Mouse (Mus musculus) kidney, postnatal 0 days (tissue): ENCODE results near the gene Gm45716. TPM values are rescaled to one million over a fixed set of nuclear protein-coding genes. Genes with fewer than 3 reads are reported as not detected.

Experiments
- ATAC-seq: fragments of 200-750 bp; cut with Nextera tagmentation; replicated peaks from 2 replicates; pipeline ENCODE4 v1.8.0; 2017; ENCODE audit warnings: low read depth, moderate number of reproducible peaks, moderate TSS enrichment, moderate library complexity; ENCODE audit not compliant: low FRiP score
- DNase-seq: peaks from one replicate; pipeline ENCODE4 v3.0.0-alpha.2; 2016; ENCODE audit warnings: low spot score
- H3K27ac ChIP-seq: fragments of 300-500 bp; sonication (generic); 2 replicates; pipeline ENCODE4 v1.5.1; 2014; ENCODE audit warnings: mild to moderate bottlenecking
- H3K27me3 ChIP-seq: fragments of 300-500 bp; sonication (generic); 2 replicates; pipeline ENCODE4 v1.6.1; 2014; ENCODE audit warnings: low read length, mixed read lengths; ENCODE audit not compliant: insufficient read depth
- H3K36me3 ChIP-seq: fragments of 300-500 bp; sonication (generic); 2 replicates; pipeline ENCODE4 v1.6.1; 2014; ENCODE audit warnings: low read length, mixed read lengths; ENCODE audit not compliant: insufficient read depth
- H3K4me1 ChIP-seq: fragments of 300-500 bp; sonication (generic); replicated peaks from 2 replicates; pipeline ENCODE4 v1.6.1; 2014; ENCODE audit warnings: antibody characterized with exemption, low read length, mixed read lengths; ENCODE audit not compliant: insufficient read depth
- H3K4me2 ChIP-seq: fragments of 300-500 bp; sonication (generic); 2 replicates; pipeline ENCODE4 v1.6.1; 2014; ENCODE audit warnings: mild to moderate bottlenecking, low read length, moderate library complexity, mixed read lengths
- H3K4me3 ChIP-seq: fragments of 300-500 bp; sonication (generic); replicated peaks from 2 replicates; pipeline ENCODE4 v1.5.1; 2014; ENCODE audit warnings: low read depth, low read length
- H3K9ac ChIP-seq: fragments of 300-500 bp; sonication (generic); 2 replicates; pipeline ENCODE4 v1.6.1; 2014; ENCODE audit warnings: low read depth, low read length
- H3K9me3 ChIP-seq: fragments of 300-500 bp; sonication (generic); replicated peaks from 2 replicates; pipeline ENCODE4 v1.6.1; 2016; ENCODE audit warnings: low read length, inconsistent platforms, mixed read lengths
- CTCF ChIP-seq: IDR thresholded peaks from 2 replicates; pipeline ENCODE4 v1.5.1; 2016; ENCODE audit warnings: antibody characterized with exemption, low read depth, mild to moderate bottlenecking, moderate library complexity
- WGBS: fragments of 180-500 bp; shearing (Covaris S2); extraction: QIAGEN DNeasy Blood & Tissue Kit; methylation state at CpG from one replicate; pipeline ENCODE4 v1.1.7; 2014; 5-methylcytosine and 5-hydroxymethylcytosine counted together
- polyA plus RNA-seq: library from polyadenylated mRNA; unstranded; fragments of >200 nt; fragmentation: Nextera tagmentation; extraction: Ambion mirVana; gene quantifications from 2 replicates; pipeline ENCODE4 v1.2.1, GENCODE M21; 2015

Gene Gm45716
- polyA plus RNA-seq, 1 experiment from 2014 or later = 13.9 TPM

DNA sequence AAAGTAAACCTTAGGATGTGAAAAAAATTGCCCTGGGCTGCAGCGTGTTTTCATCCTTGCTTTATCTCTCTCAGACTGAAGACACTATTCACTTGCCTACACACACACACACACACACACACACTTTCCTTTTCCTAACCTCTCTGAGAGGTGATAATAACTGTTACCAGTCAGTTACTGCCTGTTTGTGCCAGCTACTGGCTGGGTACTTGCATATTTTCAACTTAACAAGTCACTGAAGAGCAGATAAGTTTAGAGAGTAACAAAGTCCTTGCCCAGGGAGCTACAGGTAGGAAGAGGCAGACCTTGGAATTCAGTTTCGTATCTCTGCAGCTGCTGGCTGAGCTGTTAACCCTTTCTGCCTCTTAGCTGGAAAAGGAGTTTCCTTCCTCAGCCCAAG is 64.4 kb downstream of the Gm45716 start:
- WGBS = 39% methylated on average over 2 of the region's 2 CpGs
- Histone ChIP-seq H3K36me3 (no peaks in the 10 kb centered on the region), H3K4me3 (no peak overlapping the region), H3K9me3 (no peaks in the 10 kb centered on the region), H3K9ac (no peak overlapping the region), H3K4me1 (peaks cover 24% of the 10 kb centered on the region), H3K27ac (no peak overlapping the region), H3K27me3 (no peaks in the 10 kb centered on the region), H3K4me2 (no peak overlapping the region)
- DNase-seq = no peak
- TF ChIP-seq CTCF = no peak
- ATAC-seq = no peak

DNA sequence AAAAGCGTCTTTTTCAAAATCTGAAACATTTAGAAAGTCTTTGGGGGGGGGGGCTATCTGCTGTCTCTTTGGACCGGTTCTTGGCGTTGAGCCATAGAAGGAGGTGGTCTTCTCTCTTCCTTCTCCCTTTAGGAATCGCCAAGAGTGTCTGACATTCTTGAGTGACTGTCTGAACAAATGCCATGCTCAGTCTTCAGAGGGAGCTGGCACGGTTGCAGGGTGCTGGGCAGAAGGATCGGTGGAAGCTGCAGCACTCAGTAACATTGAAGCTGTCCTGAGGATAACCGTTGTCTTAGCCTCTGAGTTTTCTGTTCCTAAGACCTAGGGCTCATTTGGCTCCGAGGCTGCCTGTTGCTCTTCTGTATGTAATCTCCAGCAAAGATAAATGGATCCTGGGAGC is 64.9 kb downstream of the Gm45716 start:
- 0 out of 2 replicates have a peak, but pooled peaks cover 2% of the 10 kb centered on the region for H3K36me3 ChIP-seq
- peaks cover 24% of the 10 kb centered on the region for H3K4me1 ChIP-seq
- no peak overlapping the region for H3K9ac ChIP-seq
- no peaks in the 10 kb centered on the region for H3K27me3 ChIP-seq
- H3K27ac ChIP-seq = no peak overlapping the region
- TF ChIP-seq CTCF = no peak
- DNase-seq = no peak
- H3K4me2 ChIP-seq = no peak overlapping the region
- no peaks in the 10 kb centered on the region for H3K9me3 ChIP-seq
- ATAC-seq = no peak
- 79% methylated on average over 8 of the region's 8 CpGs for WGBS
- no peak overlapping the region for H3K4me3 ChIP-seq

DNA sequence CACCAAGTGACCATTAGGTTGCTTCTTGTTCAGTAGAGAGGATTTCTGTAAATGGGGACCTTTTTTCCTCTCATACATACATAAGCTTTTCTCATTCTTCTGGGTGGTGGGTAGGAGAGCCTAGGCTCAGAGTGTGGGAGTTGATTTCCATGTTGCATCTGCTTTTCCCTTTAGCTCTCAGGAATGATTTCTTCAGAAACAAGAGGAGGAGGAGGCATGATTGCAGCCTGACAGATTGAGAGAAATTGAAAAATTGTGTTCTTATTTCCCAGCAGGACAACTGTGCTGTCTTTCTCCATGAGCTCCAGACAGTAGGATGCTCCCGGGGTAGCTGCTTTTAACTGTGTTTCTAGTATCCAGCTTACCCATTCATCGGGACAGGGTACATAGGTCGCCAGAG is 67.1 kb downstream of the Gm45716 start:
- H3K9ac ChIP-seq = no peak overlapping the region
- no peak overlapping the region for H3K4me2 ChIP-seq
- no peaks in the 10 kb centered on the region for H3K9me3 ChIP-seq
- 0 out of 2 replicates have a peak, but pooled peaks cover 9% of the 10 kb centered on the region for H3K36me3 ChIP-seq
- DNase-seq (no peak), ATAC-seq (no peak)
- no peak for TF ChIP-seq CTCF
- H3K4me3 ChIP-seq = no peak overlapping the region
- no peak overlapping the region for H3K27ac ChIP-seq
- WGBS = 87% methylated on average over 3 of the region's 3 CpGs
- H3K27me3 ChIP-seq = no peaks in the 10 kb centered on the region
- peaks cover 19% of the 10 kb centered on the region for H3K4me1 ChIP-seq

- 67% methylated on average over 6 of the region's 6 CpGs for WGBS
- H3K27me3 ChIP-seq = no peaks in the 10 kb centered on the region
- no peak for DNase-seq
- no peaks in the 10 kb centered on the region for H3K9me3 ChIP-seq
- H3K4me2 ChIP-seq = no peak overlapping the region
- H3K4me3 ChIP-seq = no peak overlapping the region
- 0 out of 2 replicates have a peak, but pooled peaks have one; percentile 29 for ATAC-seq
- H3K4me1 ChIP-seq = peaks cover 11% of the 10 kb centered on the region; the same call in 1 of the 2 replicates
- H3K9ac ChIP-seq = no peak overlapping the region
- peaks cover 13% of the 10 kb centered on the region; the same call in 1 of the 2 replicates for H3K36me3 ChIP-seq
- TF ChIP-seq CTCF = no peak
- H3K27ac ChIP-seq = no peak overlapping the region
Observed at GRCm38 (mm10) chr11:90255687-90256086, 68.2 kb downstream of the Gm45716 start.

DNA sequence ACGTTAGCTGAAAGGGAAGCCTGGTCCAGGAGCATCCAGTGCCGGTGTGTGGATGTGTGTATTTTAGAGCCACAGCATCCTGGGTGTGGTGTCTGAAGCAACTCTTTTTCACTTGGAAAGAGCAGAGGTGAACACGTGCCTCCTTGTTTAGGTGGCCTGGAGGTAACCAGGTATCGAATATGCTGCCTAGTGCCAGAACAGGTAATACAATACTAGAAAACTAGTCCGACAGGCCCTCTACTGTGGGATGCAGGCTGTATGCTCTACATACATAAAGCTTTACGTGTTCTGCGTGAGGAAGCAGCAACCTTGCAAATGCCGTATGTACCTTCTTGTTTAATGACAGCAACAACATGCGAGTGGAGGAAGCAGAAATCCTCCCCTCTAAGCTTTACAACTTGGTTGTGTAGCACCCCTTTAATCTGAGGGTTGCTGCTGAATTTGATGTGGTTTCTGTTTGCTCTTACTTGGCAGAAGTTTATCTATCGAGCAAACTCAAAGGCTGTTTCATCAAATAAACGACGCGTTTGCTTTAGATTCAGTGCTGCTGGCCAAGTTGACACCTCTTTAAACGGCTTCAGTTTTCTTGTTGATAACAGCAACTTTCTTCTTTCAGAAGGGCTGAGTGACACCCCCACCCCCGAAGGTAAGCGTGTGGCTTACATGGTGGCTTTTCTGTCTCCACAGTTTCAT is 69.5 kb downstream of the Gm45716 start:
- Histone ChIP-seq H3K4me2 (no peak overlapping the region), H3K4me3 (no peak overlapping the region), H3K36me3 (peaks cover 16% of the 10 kb centered on the region; the same call in 1 of the 2 replicates), H3K27me3 (no peaks in the 10 kb centered on the region), H3K9ac (no peak overlapping the region), H3K9me3 (no peaks in the 10 kb centered on the region), H3K27ac (no peak overlapping the region), H3K4me1 (peaks cover 4% of the 10 kb centered on the region; the same call in 1 of the 2 replicates)
- DNase-seq (no peak), ATAC-seq (no peak)
- 73% methylated on average over 16 of the region's 16 CpGs for WGBS
- TF ChIP-seq CTCF = no peak

GRCm38 (mm10) chr11:90258321-90258927 is 70.9 kb downstream of the Gm45716 start:
- 0 out of 2 replicates have a peak overlapping the region, but pooled peaks have one; percentile 42 for H3K27ac ChIP-seq

More at GRCm38 (mm10) chr11:90258321-90258927, 70.9 kb downstream of the Gm45716 start:
- peaks cover 24% of the 10 kb centered on the region for H3K36me3 ChIP-seq
- no peak for TF ChIP-seq CTCF
- ATAC-seq (no peak), DNase-seq (no peak)
- H3K27me3 ChIP-seq = no peaks in the 10 kb centered on the region
- H3K9me3 ChIP-seq = no peaks in the 10 kb centered on the region
- H3K4me2 ChIP-seq = no peak overlapping the region
- WGBS = 68% methylated on average over 10 of the region's 10 CpGs
- H3K4me1 ChIP-seq = no peaks in the 10 kb centered on the region
- H3K9ac ChIP-seq = no peak overlapping the region
- H3K4me3 ChIP-seq = no peak overlapping the region
